Mouse (Mus musculus) erythroblast, embryonic 14.5 days (primary cell): ENCODE data around the gene Fibcd1.

Source experiments
- GATA1 ChIP-seq: IDR thresholded peaks from 2 replicates; pipeline ENCODE4 v1.6.1; 2012; ENCODE audit warnings: low read length, inconsistent platforms, mixed read lengths
- TAL1 ChIP-seq: IDR thresholded peaks from 3 replicates; pipeline ENCODE4 v1.6.1; 2012; ENCODE audit warnings: low read length, inconsistent platforms, mixed read lengths

GRCm38 (mm10) chr2:31855991-31856390 is 10.2 kb upstream of the Fibcd1 start:
- TF ChIP-seq GATA1 (no peak), TAL1 (no peak)
